Mouse (Mus musculus): ENCODE measurements around the gene Hfe. TPM values are rescaled to one million over a fixed set of nuclear protein-coding genes. Genes with fewer than 3 reads are reported as not detected.
A peak's percentile ranks its signal among the peaks of the same experiment; 100 is the strongest.

The Hfe gene
- polyA plus RNA-seq, 1 experiment from 2014 or later: 10.3 TPM

- no peaks in the 10 kb centered on the region for H3K27me3 ChIP-seq (replicated peaks; ENCODE audit: control insufficient read depth, insufficient read depth, low read length)
- H3K9ac ChIP-seq (ENCODE audit: low read depth, low read length): peak overlapping the region; percentile 75
- peak; percentile 24 for DNase-seq (ENCODE audit: low spot score)
- H3K4me1 ChIP-seq (ENCODE audit: control insufficient read depth, insufficient read depth, low read length): peaks cover 18% of the 10 kb centered on the region; the same call in 1 of the 2 replicates
- WGBS: 21% methylated on average over 13 of the region's 13 CpGs
- H3K36me3 ChIP-seq (ENCODE audit: control insufficient read depth, insufficient read depth, low read length): no peaks in the 10 kb centered on the region
- no peak for ATAC-seq (ENCODE audit: low read depth)
- no peaks in the 10 kb centered on the region for H3K9me3 ChIP-seq (ENCODE audit: control insufficient read depth, low read length)
- H3K4me2 ChIP-seq (ENCODE audit: low read depth, low read length): peak overlapping the region; percentile 63
- H3K27ac ChIP-seq (replicated peaks; ENCODE audit: low read depth, low read length): peak overlapping the region; percentile 95
- H3K4me3 ChIP-seq (ENCODE audit: low read depth, low read length): peak overlapping the region; percentile 49
These were observed 29.7 kb upstream of the Hfe start for GRCm38 (mm10) chr13:23740256-23740840.

- under 1% methylated on average over 14 of the region's 14 CpGs for WGBS
- Histone ChIP-seq H3K4me3 (ENCODE audit: low read depth, low read length) (peak overlapping the region; percentile 49), H3K27ac (replicated peaks; ENCODE audit: low read depth, low read length) (peak overlapping the region; percentile 95), H3K4me1 (ENCODE audit: control insufficient read depth, insufficient read depth, low read length) (peaks cover 18% of the 10 kb centered on the region; the same call in 1 of the 2 replicates), H3K27me3 (replicated peaks; ENCODE audit: control insufficient read depth, insufficient read depth, low read length) (no peaks in the 10 kb centered on the region), H3K36me3 (ENCODE audit: control insufficient read depth, insufficient read depth, low read length) (no peaks in the 10 kb centered on the region), H3K9ac (ENCODE audit: low read depth, low read length) (peak overlapping the region; percentile 75), H3K9me3 (ENCODE audit: control insufficient read depth, low read length) (no peaks in the 10 kb centered on the region), H3K4me2 (ENCODE audit: low read depth, low read length) (peak overlapping the region; percentile 63)
- DNase-seq (ENCODE audit: low spot score): no peak
- ATAC-seq (ENCODE audit: low read depth): peak; percentile 23; the same call in 1 of the 2 replicates
These were observed 29.2 kb upstream of the Hfe start for GRCm38 (mm10) chr13:23739922-23740252.

DNA sequence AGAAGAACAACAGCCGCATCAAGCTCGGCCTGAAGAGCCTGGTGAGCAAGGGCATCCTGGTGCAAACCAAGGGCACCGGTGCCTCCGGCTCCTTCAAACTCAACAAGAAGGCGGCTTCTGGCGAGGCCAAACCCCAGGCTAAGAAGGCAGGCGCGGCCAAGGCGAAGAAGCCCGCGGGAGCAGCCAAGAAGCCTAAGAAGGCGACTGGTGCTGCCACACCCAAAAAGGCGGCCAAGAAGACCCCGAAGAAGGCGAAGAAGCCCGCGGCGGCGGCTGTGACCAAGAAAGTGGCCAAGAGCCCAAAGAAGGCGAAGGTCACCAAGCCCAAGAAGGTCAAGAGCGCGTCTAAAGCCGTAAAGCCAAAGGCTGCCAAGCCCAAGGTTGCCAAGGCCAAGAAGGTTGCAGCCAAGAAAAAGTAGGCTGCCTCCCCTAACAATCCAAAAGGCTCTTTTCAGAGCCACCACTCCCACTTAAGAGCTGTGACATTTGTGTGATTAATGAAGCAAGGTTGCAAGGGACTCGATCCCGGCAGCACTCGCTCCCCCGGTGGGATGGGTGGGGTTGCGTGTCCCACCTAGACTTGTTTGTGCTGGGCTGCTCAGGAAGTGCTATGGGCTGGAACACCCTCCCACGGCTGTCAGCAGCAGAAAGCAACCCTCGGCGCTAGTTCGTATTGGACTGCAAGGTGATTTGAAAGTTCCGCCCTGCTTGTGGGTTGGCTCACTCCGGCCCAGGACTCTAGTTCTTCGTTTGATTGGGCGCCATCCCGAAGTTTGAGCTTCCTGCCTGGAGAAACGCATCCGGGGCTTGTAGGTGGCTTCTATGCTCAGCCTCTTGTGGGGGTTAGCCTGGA, 28.6 kb upstream of the Hfe start:
- Histone ChIP-seq H3K9ac (ENCODE audit: low read depth, low read length) (peak overlapping the region; percentile 75), H3K36me3 (ENCODE audit: control insufficient read depth, insufficient read depth, low read length) (no peaks in the 10 kb centered on the region)
- peak; percentile 92 for ATAC-seq (ENCODE audit: low read depth)

GRCm38 (mm10) chr13:23738677-23739068, 28.0 kb upstream of the Hfe start, which contains the start of gene Hist1h1c:
Gene Hist1h1c, plus strand, starts transcription at chr13:23738808.
- Histone ChIP-seq H3K27ac (replicated peaks; ENCODE audit: low read depth, low read length) (peak within 1 kb of the TSS; percentile 95), H3K4me2 (ENCODE audit: low read depth, low read length) (peak within 1 kb of the TSS; percentile 63), H3K4me3 (ENCODE audit: low read depth, low read length) (peak within 1 kb of the TSS; percentile 49), H3K9me3 (ENCODE audit: control insufficient read depth, low read length) (no peaks in the 10 kb centered on the region), H3K27me3 (replicated peaks; ENCODE audit: control insufficient read depth, insufficient read depth, low read length) (no peaks in the 10 kb centered on the region), H3K9ac (ENCODE audit: low read depth, low read length) (peak within 1 kb of the TSS; percentile 75), H3K4me1 (ENCODE audit: control insufficient read depth, insufficient read depth, low read length) (peaks cover 14% of the 10 kb centered on the region; the same call in 1 of the 2 replicates), H3K36me3 (ENCODE audit: control insufficient read depth, insufficient read depth, low read length) (no peaks in the 10 kb centered on the region)
- 0% methylated on average over 16 of the region's 38 CpGs for WGBS
- peak; percentile 97 for DNase-seq (ENCODE audit: low spot score)
- ATAC-seq (ENCODE audit: low read depth): peak; percentile 92

More for the DNA sequence above, 28.6 kb upstream of the Hfe start:
- Histone ChIP-seq H3K27ac (replicated peaks; ENCODE audit: low read depth, low read length) (peak overlapping the region; percentile 95), H3K27me3 (replicated peaks; ENCODE audit: control insufficient read depth, insufficient read depth, low read length) (no peaks in the 10 kb centered on the region), H3K9me3 (ENCODE audit: control insufficient read depth, low read length) (no peaks in the 10 kb centered on the region), H3K4me1 (ENCODE audit: control insufficient read depth, insufficient read depth, low read length) (peaks cover 14% of the 10 kb centered on the region; the same call in 1 of the 2 replicates), H3K4me2 (ENCODE audit: low read depth, low read length) (peak overlapping the region; percentile 63), H3K4me3 (ENCODE audit: low read depth, low read length) (peak overlapping the region; percentile 49)
- peak; percentile 99 for DNase-seq (ENCODE audit: low spot score)
- WGBS: 1% methylated on average over 39 of the region's 39 CpGs

- Histone ChIP-seq H3K27ac (replicated peaks; ENCODE audit: low read depth, low read length) (peak overlapping the region; percentile 95), H3K4me3 (ENCODE audit: low read depth, low read length) (peak overlapping the region; percentile 49), H3K9me3 (ENCODE audit: control insufficient read depth, low read length) (no peaks in the 10 kb centered on the region), H3K27me3 (replicated peaks; ENCODE audit: control insufficient read depth, insufficient read depth, low read length) (no peaks in the 10 kb centered on the region), H3K4me2 (ENCODE audit: low read depth, low read length) (peak overlapping the region; percentile 63), H3K4me1 (ENCODE audit: control insufficient read depth, insufficient read depth, low read length) (peaks cover 14% of the 10 kb centered on the region; the same call in 1 of the 2 replicates), H3K36me3 (ENCODE audit: control insufficient read depth, insufficient read depth, low read length) (no peaks in the 10 kb centered on the region), H3K9ac (ENCODE audit: low read depth, low read length) (peak overlapping the region; percentile 75)
- ATAC-seq (ENCODE audit: low read depth): no peak
- DNase-seq (ENCODE audit: low spot score): no peak
- WGBS: 23% methylated on average over 4 of the region's 4 CpGs
These were observed 27.4 kb upstream of the Hfe start for GRCm38 (mm10) chr13:23738041-23738440.

DNA sequence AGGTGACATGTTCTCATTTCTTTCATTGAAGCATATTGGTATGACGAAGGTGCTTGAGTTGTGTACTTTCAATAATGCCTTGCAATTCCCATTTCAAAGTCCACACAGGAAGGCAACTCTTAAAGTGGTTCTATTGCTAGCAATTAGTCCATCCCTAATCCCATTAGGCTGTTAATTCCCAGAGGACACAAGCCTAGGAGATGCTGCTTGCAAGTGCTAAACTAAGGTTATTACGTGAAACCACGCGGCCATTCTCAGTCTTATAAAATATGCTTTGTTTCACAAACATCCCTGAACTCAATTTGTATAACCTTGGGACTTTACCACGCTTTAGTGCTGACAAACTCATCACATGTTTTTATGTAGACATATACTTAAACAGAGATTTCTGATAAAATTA, 26.4 kb upstream of the Hfe start:
- H3K4me3 ChIP-seq (ENCODE audit: low read depth, low read length): no peak overlapping the region
- no peak for DNase-seq (ENCODE audit: low spot score)
- no peak for ATAC-seq (ENCODE audit: low read depth)
- H3K27me3 ChIP-seq (replicated peaks; ENCODE audit: control insufficient read depth, insufficient read depth, low read length): no peaks in the 10 kb centered on the region
- H3K27ac ChIP-seq (replicated peaks; ENCODE audit: low read depth, low read length): no peak overlapping the region
- no peaks in the 10 kb centered on the region for H3K9me3 ChIP-seq (ENCODE audit: control insufficient read depth, low read length)
- H3K36me3 ChIP-seq (ENCODE audit: control insufficient read depth, insufficient read depth, low read length): no peaks in the 10 kb centered on the region
- H3K4me1 ChIP-seq (ENCODE audit: control insufficient read depth, insufficient read depth, low read length): peaks cover 14% of the 10 kb centered on the region; the same call in 1 of the 2 replicates
- WGBS: 82% methylated on average over 5 of the region's 5 CpGs
- no peak overlapping the region for H3K9ac ChIP-seq (ENCODE audit: low read depth, low read length)
- no peak overlapping the region for H3K4me2 ChIP-seq (ENCODE audit: low read depth, low read length)

GRCm38 (mm10) chr13:23732156-23732804, 21.6 kb upstream of the Hfe start:
- no peaks in the 10 kb centered on the region for H3K27me3 ChIP-seq (replicated peaks; ENCODE audit: control insufficient read depth, insufficient read depth, low read length)
- DNase-seq (ENCODE audit: low spot score) (peak; percentile 80), ATAC-seq (ENCODE audit: low read depth) (no peak)
- no peak overlapping the region for H3K9ac ChIP-seq (ENCODE audit: low read depth, low read length)
- no peaks in the 10 kb centered on the region for H3K36me3 ChIP-seq (ENCODE audit: control insufficient read depth, insufficient read depth, low read length)
- no peak overlapping the region for H3K4me2 ChIP-seq (ENCODE audit: low read depth, low read length)
- no peaks in the 10 kb centered on the region for H3K9me3 ChIP-seq (ENCODE audit: control insufficient read depth, low read length)
- H3K4me3 ChIP-seq (ENCODE audit: low read depth, low read length): no peak overlapping the region
- no peak overlapping the region for H3K27ac ChIP-seq (replicated peaks; ENCODE audit: low read depth, low read length)
- WGBS: 27% methylated on average over 8 of the region's 8 CpGs
- no peaks in the 10 kb centered on the region for H3K4me1 ChIP-seq (ENCODE audit: control insufficient read depth, insufficient read depth, low read length)

- DNase-seq (ENCODE audit: low spot score) (peak; percentile 31), ATAC-seq (ENCODE audit: low read depth) (no peak)
- no peaks in the 10 kb centered on the region for H3K4me1 ChIP-seq (ENCODE audit: control insufficient read depth, insufficient read depth, low read length)
- H3K4me3 ChIP-seq (ENCODE audit: low read depth, low read length): no peak overlapping the region
- no peaks in the 10 kb centered on the region for H3K36me3 ChIP-seq (ENCODE audit: control insufficient read depth, insufficient read depth, low read length)
- H3K9me3 ChIP-seq (ENCODE audit: control insufficient read depth, low read length): no peaks in the 10 kb centered on the region
- no peaks in the 10 kb centered on the region for H3K27me3 ChIP-seq (replicated peaks; ENCODE audit: control insufficient read depth, insufficient read depth, low read length)
- 34% methylated on average over 8 of the region's 8 CpGs for WGBS
- H3K9ac ChIP-seq (ENCODE audit: low read depth, low read length): no peak overlapping the region
- H3K27ac ChIP-seq (replicated peaks; ENCODE audit: low read depth, low read length): no peak overlapping the region
- H3K4me2 ChIP-seq (ENCODE audit: low read depth, low read length): no peak overlapping the region
These were observed 19.8 kb upstream of the Hfe start for GRCm38 (mm10) chr13:23730479-23730878.
